Mouse (Mus musculus): Measurements from ENCODE around the gene Cep89.

Gene Cep89

GRCm38 (mm10) chr7:35382706-35383353, 14.0 kb upstream of the Cep89 start:
- in situ Hi-C loops (cut with MseI, MboI), result no loop called here

- in situ Hi-C loops (cut with MseI, MboI), result no loop called here
Measured at GRCm38 (mm10) chr7:35386525-35386952, 10.3 kb upstream of the Cep89 start.

- in situ Hi-C loops (cut with MseI, MboI), result no loop called here
Measured at GRCm38 (mm10) chr7:35388694-35389093, 8.1 kb upstream of the Cep89 start.

DNA sequence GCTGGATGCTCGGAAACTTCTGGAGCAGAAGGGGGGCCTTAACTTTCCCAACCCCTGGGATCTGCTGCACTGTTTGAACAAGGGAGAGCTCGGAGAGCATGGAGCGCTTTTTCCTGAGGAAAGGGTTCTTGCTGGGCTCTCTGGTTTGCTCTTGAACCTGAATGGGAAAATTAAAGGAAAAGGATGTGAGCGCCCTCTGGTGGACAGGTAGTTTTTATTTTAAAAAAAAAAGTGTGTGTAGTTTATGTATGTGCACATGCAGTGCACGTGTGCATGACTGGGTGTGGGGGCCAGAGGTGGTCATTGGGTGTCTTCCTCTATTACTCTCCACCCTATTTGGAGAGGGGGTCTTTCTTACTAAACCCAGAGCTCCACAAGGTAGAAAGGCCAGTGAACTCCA, 3.9 kb upstream of the Cep89 start:
- in situ Hi-C loops (cut with MseI, MboI), result loop anchor here (10.0 kb wide), 2 partner anchors 88 to 98 kb away; no protein-coding TSS in a partner anchor

DNA sequence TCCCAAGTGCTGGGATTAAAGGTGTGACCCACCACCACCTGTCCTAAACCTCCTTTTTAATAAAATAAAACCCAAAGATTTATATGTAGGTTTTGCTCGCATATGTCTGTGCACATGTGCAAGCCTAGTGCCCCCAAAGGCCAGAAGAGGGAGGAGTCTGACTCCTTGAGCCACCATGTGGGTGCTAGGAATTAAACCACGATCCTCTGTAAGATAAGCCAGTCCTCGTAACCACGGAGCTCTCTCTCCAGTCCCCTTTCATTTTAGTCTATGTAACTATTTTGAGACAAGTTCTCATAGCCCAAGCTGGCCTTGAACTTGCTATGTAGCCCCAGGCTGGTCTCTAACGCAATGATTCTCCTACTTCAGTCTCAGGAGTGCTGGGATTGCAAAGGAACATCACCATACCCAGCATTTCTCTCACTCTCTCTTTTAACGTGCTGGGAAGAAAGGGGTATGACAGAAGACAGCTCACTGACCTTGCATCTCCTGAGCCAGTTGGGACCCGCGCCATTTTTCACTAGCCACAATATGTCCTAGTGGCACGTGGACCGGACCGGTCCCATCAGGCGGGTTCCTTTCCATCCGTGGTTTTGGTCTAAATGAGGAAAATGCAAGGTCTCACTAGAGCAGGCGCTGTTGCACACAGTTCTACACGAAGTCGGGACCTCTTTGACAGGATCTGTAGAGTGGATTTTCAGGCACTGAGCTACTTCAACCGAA, 940 bp upstream of the Cep89 start:
- in situ Hi-C loops (cut with MseI, MboI), result loop anchor here (10.0 kb wide), 2 partner anchors 91 to 101 kb away; no protein-coding TSS in a partner anchor

- in situ Hi-C loops (cut with MseI, MboI), result no loop called here
Measured at GRCm38 (mm10) chr7:35401169-35401568, 4.3 kb downstream of the Cep89 start.

DNA sequence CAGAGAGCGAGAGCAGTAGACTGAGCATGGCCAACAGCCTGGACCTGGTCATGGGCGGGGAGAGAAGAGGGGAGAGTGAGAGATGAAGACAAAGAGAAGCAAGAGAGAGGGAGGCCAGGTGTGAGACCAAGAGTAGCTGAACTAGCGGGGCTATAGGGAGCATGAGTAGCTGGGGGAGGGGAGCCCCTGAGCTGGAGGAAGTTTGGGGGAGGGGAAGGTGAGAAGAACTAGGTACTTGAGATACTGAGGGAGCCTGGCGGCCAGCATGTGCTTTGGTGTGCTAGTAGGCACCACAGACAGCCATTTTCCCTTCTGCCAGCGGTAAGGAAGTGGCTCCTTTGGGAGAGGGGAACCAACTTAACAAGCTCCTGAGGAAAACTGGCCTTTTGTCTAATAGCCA, 18.4 kb downstream of the Cep89 start:
- in situ Hi-C loops (cut with MseI, MboI), result no loop called here

GRCm38 (mm10) chr7:35415801-35416653, 19.2 kb downstream of the Cep89 start:
- in situ Hi-C loops (cut with MseI, MboI), result no loop called here

DNA sequence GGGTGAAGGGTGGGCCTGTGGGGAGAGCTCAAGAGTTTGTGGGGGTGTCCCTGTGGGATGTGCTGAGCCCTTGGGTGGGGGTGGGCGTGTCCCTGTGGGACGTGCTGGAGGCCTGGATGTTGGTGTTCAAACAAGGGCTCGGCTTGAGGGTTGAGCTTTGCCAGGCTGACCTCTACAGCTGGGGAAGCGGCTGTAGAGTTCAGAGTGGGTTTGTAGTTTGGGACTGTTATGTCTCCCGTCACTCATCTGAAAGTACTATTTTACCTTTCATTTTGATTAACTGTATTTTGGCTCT, 19.8 kb downstream of the Cep89 start:
- in situ Hi-C loops (cut with MseI, MboI), result no loop called here

GRCm38 (mm10) chr7:35423071-35423470, 26.2 kb downstream of the Cep89 start:
- in situ Hi-C loops (cut with MseI, MboI), result no loop called here

- in situ Hi-C loops (cut with MseI, MboI), result no loop called here
Measured at GRCm38 (mm10) chr7:35428146-35428545, 31.3 kb downstream of the Cep89 start.

GRCm38 (mm10) chr7:35435266-35435665, 38.4 kb downstream of the Cep89 start:
- in situ Hi-C loops (cut with MseI, MboI), result no loop called here

- in situ Hi-C loops (cut with MseI, MboI), result no loop called here
Measured at GRCm38 (mm10) chr7:35447501-35447900, 50.7 kb downstream of the Cep89 start.

- in situ Hi-C loops (cut with MseI, MboI), result no loop called here
Measured at GRCm38 (mm10) chr7:35447996-35448846, 51.4 kb downstream of the Cep89 start, which contains the start of gene Slc7a9. Gene Slc7a9, plus strand, starts transcription at chr7:35448796.

DNA sequence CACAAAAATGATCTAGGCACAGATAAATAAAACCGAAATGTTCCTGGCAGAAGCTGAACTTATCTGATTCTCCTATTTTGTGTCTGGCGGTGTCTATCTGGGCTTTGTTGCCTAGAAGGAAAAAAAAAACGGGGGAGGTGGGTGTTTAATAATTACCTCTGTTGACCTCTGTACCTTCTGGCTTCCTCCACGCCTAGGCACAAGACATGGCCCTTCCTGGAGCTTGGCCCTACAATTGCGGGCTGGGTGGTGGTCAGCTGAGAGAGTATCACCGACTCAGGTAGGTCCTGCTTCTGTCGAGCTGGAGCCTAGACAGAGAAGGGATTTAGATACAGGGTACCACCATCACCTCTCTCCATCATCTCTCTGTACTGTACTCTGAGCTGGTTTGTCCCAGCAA, 52.0 kb downstream of the Cep89 start:
- in situ Hi-C loops (cut with MseI, MboI), result no loop called here

DNA sequence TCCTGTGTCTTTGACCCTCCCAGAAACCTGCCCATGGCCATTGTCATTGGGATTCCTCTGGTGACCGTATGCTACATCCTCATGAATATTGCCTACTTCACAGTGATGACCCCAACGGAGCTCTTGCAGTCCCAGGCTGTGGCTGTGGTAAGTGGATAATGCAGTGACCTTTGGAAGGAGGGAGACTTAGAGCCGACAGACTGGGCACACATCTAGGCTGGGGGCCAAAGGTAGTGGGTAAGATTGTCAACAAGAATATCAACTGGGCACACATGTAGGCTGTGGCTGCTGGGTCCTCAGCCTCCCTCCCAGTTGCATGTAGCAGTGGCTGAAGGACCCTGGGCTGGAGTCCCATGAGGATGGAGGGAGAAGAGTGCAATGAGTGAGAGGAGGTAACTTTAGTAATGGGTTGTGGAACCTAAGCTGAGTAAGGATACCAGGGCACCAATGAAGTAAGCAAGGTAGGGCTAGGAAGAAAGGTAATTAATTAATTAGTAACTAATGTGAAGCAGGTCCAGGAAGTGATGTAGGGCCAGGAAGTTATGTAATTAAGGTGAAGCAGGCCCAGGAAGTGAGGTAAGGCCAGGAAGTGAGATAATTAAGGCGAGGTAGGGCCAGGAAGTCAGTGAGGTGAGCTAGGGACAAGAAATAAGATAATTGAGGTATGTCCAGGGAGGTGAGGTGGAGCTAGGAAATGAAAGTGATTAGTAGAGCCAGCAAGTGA, 59.4 kb downstream of the Cep89 start:
- in situ Hi-C loops (cut with MseI, MboI), result no loop called here

- in situ Hi-C loops (cut with MseI, MboI), result no loop called here
Measured at GRCm38 (mm10) chr7:35460971-35461370, 64.1 kb downstream of the Cep89 start.

- in situ Hi-C loops (cut with MseI, MboI), result no loop called here
Measured at GRCm38 (mm10) chr7:35465027-35465426, 68.2 kb downstream of the Cep89 start.

GRCm38 (mm10) chr7:35467856-35468255, 71.0 kb downstream of the Cep89 start:
- in situ Hi-C loops (cut with MseI, MboI), result no loop called here

- in situ Hi-C loops (cut with MseI, MboI), result no loop called here
Measured at GRCm38 (mm10) chr7:35470794-35471193, 74.0 kb downstream of the Cep89 start.

DNA sequence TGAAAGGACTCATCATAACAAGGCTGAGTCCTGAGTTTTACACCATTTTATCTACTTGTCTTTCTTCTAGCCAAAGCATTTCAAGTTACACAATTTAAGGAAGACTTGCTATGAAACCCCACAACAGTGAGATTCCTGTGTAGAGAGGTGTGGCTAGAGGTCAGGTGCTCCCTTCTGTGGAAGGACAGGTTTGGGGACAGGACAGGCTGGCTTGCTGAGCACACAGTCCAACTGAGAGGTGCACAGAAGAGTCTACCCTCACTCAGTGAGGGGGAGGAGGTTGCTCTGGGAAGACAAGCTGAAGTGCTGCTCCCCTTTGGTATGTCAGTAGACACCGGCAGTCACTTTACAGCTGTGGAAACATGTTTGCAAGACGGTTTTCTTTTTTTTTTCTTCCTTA, 79.6 kb downstream of the Cep89 start:
- in situ Hi-C loops (cut with MseI, MboI), result no loop called here
